Mouse (Mus musculus) hindbrain, embryonic 11.5 days (tissue): ENCODE data around the gene Ptprz1. TPM values are rescaled to one million over a fixed set of nuclear protein-coding genes. Genes with fewer than 3 reads are reported as not detected.
A peak's percentile ranks its signal among the peaks of the same experiment; 100 is the strongest.

Experiments
- ATAC-seq: fragments of 200-750 bp; cut with Nextera tagmentation; 2 replicates; pipeline ENCODE4 v1.8.0; 2017; ENCODE audit warnings: mild to moderate bottlenecking, moderate TSS enrichment, moderate library complexity; ENCODE audit not compliant: low FRiP score
- DNase-seq: peaks from one replicate; pipeline ENCODE4 v3.0.0-alpha.2; 2015; ENCODE audit warnings: low spot score
- H3K27ac ChIP-seq: fragments of 300-500 bp; sonication (generic); 2 replicates; pipeline ENCODE4 v1.5.1; 2014; ENCODE audit warnings: mild to moderate bottlenecking, low read depth, low read length
- H3K27me3 ChIP-seq: fragments of 300-500 bp; sonication (generic); 2 replicates; pipeline ENCODE4 v1.6.1; 2014; ENCODE audit warnings: mild to moderate bottlenecking, low read length, moderate library complexity, mixed read lengths; ENCODE audit not compliant: control insufficient read depth, insufficient read depth
- H3K36me3 ChIP-seq: fragments of 300-500 bp; sonication (generic); 2 replicates; pipeline ENCODE4 v1.6.1; 2014; ENCODE audit warnings: mild to moderate bottlenecking, low read length, moderate library complexity, mixed read lengths; ENCODE audit not compliant: control insufficient read depth, insufficient read depth
- H3K4me1 ChIP-seq: fragments of 300-500 bp; sonication (generic); replicated peaks from 2 replicates; pipeline ENCODE4 v1.6.1; 2014; ENCODE audit warnings: low read length, mixed read lengths; ENCODE audit not compliant: control insufficient read depth, insufficient read depth
- H3K4me2 ChIP-seq: fragments of 300-500 bp; sonication (generic); replicated peaks from 2 replicates; pipeline ENCODE4 v1.6.1; 2014; ENCODE audit warnings: mild to moderate bottlenecking, low read depth, low read length
- H3K4me3 ChIP-seq: fragments of 300-500 bp; sonication (generic); 2 replicates; pipeline ENCODE4 v1.5.1; 2014; ENCODE audit warnings: low read depth, low read length
- H3K9ac ChIP-seq: fragments of 300-500 bp; sonication (generic); 2 replicates; pipeline ENCODE4 v1.6.1; 2014; ENCODE audit warnings: low read depth, low read length
- H3K9me3 ChIP-seq: fragments of 300-500 bp; sonication (generic); 2 replicates; pipeline ENCODE4 v1.6.1; 2016; ENCODE audit warnings: low read length; ENCODE audit not compliant: control insufficient read depth
- WGBS: fragments of 180-500 bp; shearing (Covaris S2); extraction: QIAGEN DNeasy Blood & Tissue Kit; methylation state at CpG from one replicate; pipeline ENCODE4 v1.1.7; 2014; 5-methylcytosine and 5-hydroxymethylcytosine counted together
- polyA plus RNA-seq: library from polyadenylated mRNA; unstranded; fragments of >200 nt; fragmentation: Nextera tagmentation; extraction: Ambion mirVana; gene quantifications from 2 replicates; pipeline ENCODE4 v1.2.1, GENCODE M21; 2014

The Ptprz1 gene
- polyA plus RNA-seq, 1 experiment from 2014 or later, result 27.3 TPM

- Histone ChIP-seq H3K4me2 (no peak overlapping the region), H3K4me1 (no peaks in the 10 kb centered on the region), H3K27me3 (no peaks in the 10 kb centered on the region), H3K36me3 (0 out of 2 replicates have a peak, but pooled peaks cover 3% of the 10 kb centered on the region), H3K9ac (no peak overlapping the region), H3K9me3 (no peaks in the 10 kb centered on the region), H3K27ac (no peak overlapping the region), H3K4me3 (no peak overlapping the region)
- peak; percentile 61; the same call in 1 of the 2 replicates for ATAC-seq
- DNase-seq, result peak; percentile 72
- 55% methylated on average over 2 of the region's 2 CpGs for WGBS
Observed at GRCm38 (mm10) chr6:22968073-22968472, 92.8 kb downstream of the Ptprz1 start.

- H3K27ac ChIP-seq, result no peak overlapping the region
- no peaks in the 10 kb centered on the region for H3K27me3 ChIP-seq
- H3K9ac ChIP-seq, result no peak overlapping the region
- no peak overlapping the region for H3K4me2 ChIP-seq
- DNase-seq (peak; percentile 43), ATAC-seq (peak; percentile 68)
- 9% methylated on average over 9 of the region's 9 CpGs for WGBS
- no peaks in the 10 kb centered on the region for H3K9me3 ChIP-seq
- H3K4me1 ChIP-seq, result no peaks in the 10 kb centered on the region
- no peak overlapping the region for H3K4me3 ChIP-seq
- H3K36me3 ChIP-seq, result no peaks in the 10 kb centered on the region
Observed at GRCm38 (mm10) chr6:22983769-22984519, 108.6 kb downstream of the Ptprz1 start.

GRCm38 (mm10) chr6:22984520-22985154 lies 109.3 kb downstream of the Ptprz1 start:
- H3K4me1 ChIP-seq, result no peaks in the 10 kb centered on the region
- H3K27ac ChIP-seq, result no peak overlapping the region
- H3K4me2 ChIP-seq, result no peak overlapping the region
- H3K9me3 ChIP-seq, result no peaks in the 10 kb centered on the region
- 13% methylated on average over 5 of the region's 5 CpGs for WGBS
- H3K27me3 ChIP-seq, result no peaks in the 10 kb centered on the region
- no peak overlapping the region for H3K9ac ChIP-seq
- peak; percentile 86 for ATAC-seq
- DNase-seq, result peak; percentile 35
- H3K4me3 ChIP-seq, result no peak overlapping the region
- no peaks in the 10 kb centered on the region for H3K36me3 ChIP-seq

GRCm38 (mm10) chr6:23003152-23003551 lies 127.8 kb downstream of the Ptprz1 start:
- Histone ChIP-seq H3K9ac (no peak overlapping the region), H3K27me3 (no peaks in the 10 kb centered on the region), H3K4me2 (no peak overlapping the region), H3K27ac (no peak overlapping the region), H3K4me1 (no peaks in the 10 kb centered on the region), H3K36me3 (no peaks in the 10 kb centered on the region), H3K9me3 (no peaks in the 10 kb centered on the region), H3K4me3 (no peak overlapping the region)
- DNase-seq (no peak), ATAC-seq (no peak)
- WGBS, result 37% methylated on average over 3 of the region's 3 CpGs

GRCm38 (mm10) chr6:23014988-23015613 lies 139.8 kb downstream of the Ptprz1 start:
- H3K27me3 ChIP-seq, result no peaks in the 10 kb centered on the region
- H3K4me1 ChIP-seq, result no peaks in the 10 kb centered on the region
- no peaks in the 10 kb centered on the region for H3K36me3 ChIP-seq
- H3K9ac ChIP-seq, result no peak overlapping the region
- no peak overlapping the region for H3K27ac ChIP-seq
- no peaks in the 10 kb centered on the region for H3K9me3 ChIP-seq
- no peak for ATAC-seq
- WGBS, result 85% methylated on average over 4 of the region's 4 CpGs
- H3K4me3 ChIP-seq, result no peak overlapping the region
- DNase-seq, result no peak
- no peak overlapping the region for H3K4me2 ChIP-seq

GRCm38 (mm10) chr6:23028251-23028650 lies 152.9 kb downstream of the Ptprz1 start:
- Histone ChIP-seq H3K4me1 (no peaks in the 10 kb centered on the region), H3K9me3 (no peaks in the 10 kb centered on the region), H3K4me3 (no peak overlapping the region), H3K9ac (no peak overlapping the region), H3K27ac (no peak overlapping the region), H3K36me3 (no peaks in the 10 kb centered on the region), H3K4me2 (no peak overlapping the region), H3K27me3 (no peaks in the 10 kb centered on the region)
- no peak for ATAC-seq
- DNase-seq, result no peak
- 84% methylated on average over 1 of the region's 1 CpGs for WGBS

- no peak for ATAC-seq
- Histone ChIP-seq H3K9ac (no peak overlapping the region), H3K4me3 (no peak overlapping the region), H3K4me2 (no peak overlapping the region), H3K9me3 (no peaks in the 10 kb centered on the region), H3K27ac (no peak overlapping the region), H3K36me3 (no peaks in the 10 kb centered on the region), H3K4me1 (no peaks in the 10 kb centered on the region), H3K27me3 (no peaks in the 10 kb centered on the region)
- no peak for DNase-seq
- WGBS, result 89% methylated on average over 4 of the region's 4 CpGs
Observed at GRCm38 (mm10) chr6:23048836-23049235, 173.5 kb downstream of the Ptprz1 start.

GRCm38 (mm10) chr6:23055734-23056133 lies 180.4 kb downstream of the Ptprz1 start:
- Histone ChIP-seq H3K27ac (no peak overlapping the region), H3K4me2 (no peak overlapping the region), H3K4me1 (no peaks in the 10 kb centered on the region), H3K36me3 (no peaks in the 10 kb centered on the region), H3K27me3 (no peaks in the 10 kb centered on the region), H3K9ac (no peak overlapping the region), H3K4me3 (no peak overlapping the region), H3K9me3 (no peaks in the 10 kb centered on the region)
- no peak for DNase-seq
- WGBS, result 90% methylated on average over 5 of the region's 5 CpGs
- ATAC-seq, result no peak
